Mouse (Mus musculus): ENCODE measurements around the gene Agrn. TPM values are rescaled to one million over a fixed set of nuclear protein-coding genes. Genes with fewer than 3 reads are reported as not detected.

The Agrn gene
- polyA plus RNA-seq, 1 experiment: 21.2 TPM

- no peak for DNase-seq (ENCODE audit: low read depth in 1 of 2, low spot score in 2 of 2)
Measured at GRCm38 (mm10) chr4:156216196-156216595, 18.9 kb upstream of the Agrn start.

GRCm38 (mm10) chr4:156215649-156216048 lies 18.4 kb upstream of the Agrn start, which contains the start of gene Perm1:
TSS of gene Perm1 (plus strand) at chr4:156215868.
- no peaks in the 10 kb centered on the region for H3K36me3 ChIP-seq (ENCODE audit: control insufficient read depth, insufficient read depth, low read length)
- no peak within 1 kb of the TSS for H3K27ac ChIP-seq (ENCODE audit: insufficient read depth, low read length)
- H3K4me3 ChIP-seq (ENCODE audit: extremely low read depth, insufficient read depth, insufficient read length): no peak within 1 kb of the TSS
- no peak for TF ChIP-seq CTCF (IDR thresholded peaks at IDR 0.05; ENCODE audit: extremely low read depth, insufficient read depth, insufficient read length, insufficient replicate concordance)
- TF ChIP-seq POLR2A (IDR thresholded peaks at IDR 0.05; ENCODE audit: low read depth, low read length): no peak
- peaks cover 3% of the 10 kb centered on the region; the same call in 1 of the 2 replicates for H3K4me1 ChIP-seq (ENCODE audit: control insufficient read depth, insufficient read depth, insufficient read length)
- WGBS: 66% methylated on average over 4 of the region's 4 CpGs
- no peak for DNase-seq (ENCODE audit: low read depth in 1 of 2, low spot score in 2 of 2)
- no peaks in the 10 kb centered on the region for H3K27me3 ChIP-seq (ENCODE audit: control insufficient read depth, insufficient read depth, low read length)

More at GRCm38 (mm10) chr4:156216196-156216595, 18.9 kb upstream of the Agrn start:
- no peak overlapping the region for H3K27ac ChIP-seq (ENCODE audit: insufficient read depth, low read length)
- no peak for TF ChIP-seq CTCF (IDR thresholded peaks at IDR 0.05; ENCODE audit: extremely low read depth, insufficient read depth, insufficient read length, insufficient replicate concordance)
- no peak for TF ChIP-seq POLR2A (IDR thresholded peaks at IDR 0.05; ENCODE audit: low read depth, low read length)
- 88% methylated on average over 2 of the region's 2 CpGs for WGBS
- no peak overlapping the region for H3K4me3 ChIP-seq (ENCODE audit: extremely low read depth, insufficient read depth, insufficient read length)
- H3K36me3 ChIP-seq (ENCODE audit: control insufficient read depth, insufficient read depth, low read length): no peaks in the 10 kb centered on the region
- no peaks in the 10 kb centered on the region for H3K27me3 ChIP-seq (ENCODE audit: control insufficient read depth, insufficient read depth, low read length)
- H3K4me1 ChIP-seq (ENCODE audit: control insufficient read depth, insufficient read depth, insufficient read length): peaks cover 3% of the 10 kb centered on the region; the same call in 1 of the 2 replicates

GRCm38 (mm10) chr4:156213134-156213533 lies 15.8 kb upstream of the Agrn start:
- WGBS: 96% methylated on average over 13 of the region's 13 CpGs
- TF ChIP-seq CTCF (IDR thresholded peaks at IDR 0.05; ENCODE audit: extremely low read depth, insufficient read depth, insufficient read length, insufficient replicate concordance): no peak

GRCm38 (mm10) chr4:156209963-156210635 lies 12.8 kb upstream of the Agrn start:
- Histone ChIP-seq H3K27me3 (ENCODE audit: control insufficient read depth, insufficient read depth, low read length) (no peaks in the 10 kb centered on the region), H3K4me1 (ENCODE audit: control insufficient read depth, insufficient read depth, insufficient read length) (no peaks in the 10 kb centered on the region; the same call in 1 of the 2 replicates), H3K4me3 (ENCODE audit: extremely low read depth, insufficient read depth, insufficient read length) (no peak overlapping the region), H3K36me3 (ENCODE audit: control insufficient read depth, insufficient read depth, low read length) (no peaks in the 10 kb centered on the region), H3K27ac (ENCODE audit: insufficient read depth, low read length) (no peak overlapping the region)
- WGBS: 61% methylated on average over 13 of the region's 13 CpGs
- no peak for TF ChIP-seq CTCF (IDR thresholded peaks at IDR 0.05; ENCODE audit: extremely low read depth, insufficient read depth, insufficient read length, insufficient replicate concordance)
- TF ChIP-seq POLR2A (IDR thresholded peaks at IDR 0.05; ENCODE audit: low read depth, low read length): no peak
- DNase-seq (ENCODE audit: low read depth in 1 of 2, low spot score in 2 of 2): no peak

More at GRCm38 (mm10) chr4:156213134-156213533, 15.8 kb upstream of the Agrn start:
- Histone ChIP-seq H3K4me3 (ENCODE audit: extremely low read depth, insufficient read depth, insufficient read length) (no peak overlapping the region), H3K4me1 (ENCODE audit: control insufficient read depth, insufficient read depth, insufficient read length) (peaks cover 3% of the 10 kb centered on the region; the same call in 1 of the 2 replicates), H3K27ac (ENCODE audit: insufficient read depth, low read length) (no peak overlapping the region), H3K36me3 (ENCODE audit: control insufficient read depth, insufficient read depth, low read length) (no peaks in the 10 kb centered on the region), H3K27me3 (ENCODE audit: control insufficient read depth, insufficient read depth, low read length) (no peaks in the 10 kb centered on the region)
- no peak for DNase-seq (ENCODE audit: low read depth in 1 of 2, low spot score in 2 of 2)

- 92% methylated on average over 4 of the region's 4 CpGs for WGBS
- H3K27ac ChIP-seq (ENCODE audit: insufficient read depth, low read length): no peak overlapping the region
- TF ChIP-seq CTCF (IDR thresholded peaks at IDR 0.05; ENCODE audit: extremely low read depth, insufficient read depth, insufficient read length, insufficient replicate concordance) (no peak), POLR2A (IDR thresholded peaks at IDR 0.05; ENCODE audit: low read depth, low read length) (no peak)
- H3K4me3 ChIP-seq (ENCODE audit: extremely low read depth, insufficient read depth, insufficient read length): no peak overlapping the region
- H3K27me3 ChIP-seq (ENCODE audit: control insufficient read depth, insufficient read depth, low read length): no peaks in the 10 kb centered on the region
- no peaks in the 10 kb centered on the region; the same call in 1 of the 2 replicates for H3K4me1 ChIP-seq (ENCODE audit: control insufficient read depth, insufficient read depth, insufficient read length)
- DNase-seq (ENCODE audit: low read depth in 1 of 2, low spot score in 2 of 2): no peak
- no peaks in the 10 kb centered on the region for H3K36me3 ChIP-seq (ENCODE audit: control insufficient read depth, insufficient read depth, low read length)
Measured at GRCm38 (mm10) chr4:156208872-156209271, 11.6 kb upstream of the Agrn start.

- no peak for TF ChIP-seq CTCF (IDR thresholded peaks at IDR 0.05; ENCODE audit: extremely low read depth, insufficient read depth, insufficient read length, insufficient replicate concordance)
- TF ChIP-seq POLR2A (IDR thresholded peaks at IDR 0.05; ENCODE audit: low read depth, low read length): no peak
- Histone ChIP-seq H3K4me3 (ENCODE audit: extremely low read depth, insufficient read depth, insufficient read length) (peak overlapping the region; percentile 79), H3K36me3 (ENCODE audit: control insufficient read depth, insufficient read depth, low read length) (no peaks in the 10 kb centered on the region), H3K4me1 (ENCODE audit: control insufficient read depth, insufficient read depth, insufficient read length) (peaks cover 5% of the 10 kb centered on the region; the same call in 1 of the 2 replicates), H3K27me3 (ENCODE audit: control insufficient read depth, insufficient read depth, low read length) (no peaks in the 10 kb centered on the region), H3K27ac (ENCODE audit: insufficient read depth, low read length) (peak overlapping the region; percentile 88)
- DNase-seq (ENCODE audit: low read depth in 1 of 2, low spot score in 2 of 2): no peak
- under 1% methylated on average over 48 of the region's 49 CpGs for WGBS
Measured at GRCm38 (mm10) chr4:156203413-156204131, 6.3 kb upstream of the Agrn start.
